ENCODE assay signal across 28 mouse cellular contexts in the genomic region with DNA sequence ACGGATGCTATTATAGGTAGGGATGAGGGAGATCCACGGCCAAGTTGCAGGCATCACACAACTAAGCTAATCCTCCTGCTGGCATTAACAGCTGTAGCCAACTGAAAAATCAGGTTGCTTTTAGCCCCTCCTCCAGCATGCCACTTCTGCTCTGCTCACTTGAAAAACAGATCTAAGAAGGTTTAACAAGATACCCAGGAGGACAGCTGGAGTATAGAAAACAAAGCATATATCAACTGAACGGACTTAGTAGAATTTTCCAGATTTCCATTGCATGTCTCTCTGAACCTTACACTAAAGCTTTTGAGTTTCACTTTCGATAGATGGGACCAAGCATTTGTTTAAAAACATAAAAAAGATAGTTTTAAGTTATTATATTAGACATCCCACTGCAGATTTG.
A peak's percentile ranks its signal among the peaks of the same experiment; 100 is the strongest.
DNase-seq lines count a peak whose midpoint lies in the region; ATAC-seq lines count a peak whose summit lies in the region.
"Had no signal": no experiment of that assay in that cellular context is flagged by ENCODE, and none has a peak within 500 bp of the region (broad histone marks: within the 10 kb centered on the region; RNA-seq: fewer than 3 reads in every experiment).

No protein-coding gene starts in this region.

- H3K9me3 ChIP-seq in intestine, embryonic 14.5 days (ENCODE audit: control insufficient read depth, low read length) = no peaks in the 10 kb centered on the region
- H3K9me3 ChIP-seq in intestine, embryonic 16.5 days (ENCODE audit: control insufficient read depth, low read length) = no peaks in the 10 kb centered on the region
- H3K9me3 ChIP-seq: hindbrain, embryonic 13.5 days; kidney, embryonic 15.5 days; liver, embryonic 12.5 days; midbrain, embryonic 15.5 days; neural tube, embryonic 15.5 days had no signal

- no peak for DNase-seq in intestine, embryonic 14.5 days (ENCODE audit: low spot score)
- peak; percentile 26 for DNase-seq in CD4-positive helper T cell, adult 2 months (ENCODE audit: low read depth, low spot score)
- peak; percentile 8 for DNase-seq in NIH3T3 (ENCODE audit: low read depth)
- peak; percentile 42 for DNase-seq in splenic B cell, adult 2 months (ENCODE audit: low read depth, low spot score)
- no peak for DNase-seq in layer of hippocampus, postnatal 25 days (ENCODE audit: extremely low spot score in 1 of 2, low spot score in 1 of 2)
- no peak for DNase-seq in layer of hippocampus, adult 8-10 months (ENCODE audit: low spot score in 2 of 2)
- DNase-seq: adrenal gland, adult 8-10 months; B cell, adult 2 months; cerebellum, adult 8-10 months; cerebellum, postnatal 25 days; gastrocnemius, postnatal 36 days; heart, adult 18-20 months; heart, postnatal 36 days; kidney, adult 11 months; kidney, postnatal 25 days; left cerebral cortex, postnatal 4 days; liver, postnatal 0 days; right cerebral cortex, adult 18-20 months; thymus, postnatal 4 days had no signal

- H3K4me1 ChIP-seq in intestine, embryonic 14.5 days (replicated peaks; ENCODE audit: control insufficient read depth, insufficient read depth, low read length) = no peaks in the 10 kb centered on the region
- no peaks in the 10 kb centered on the region for H3K4me1 ChIP-seq in intestine, embryonic 16.5 days (ENCODE audit: control insufficient read depth, insufficient read depth, low read length)
- H3K4me1 ChIP-seq: hindbrain, embryonic 13.5 days; liver, embryonic 12.5 days; midbrain, embryonic 15.5 days; neural tube, embryonic 15.5 days had no signal

- H3K27ac ChIP-seq in intestine, embryonic 14.5 days (ENCODE audit: low read depth) = no peak overlapping the region
- H3K27ac ChIP-seq in intestine, embryonic 16.5 days (ENCODE audit: low read length) = no peak overlapping the region
- H3K27ac ChIP-seq: hindbrain, embryonic 13.5 days; kidney, embryonic 15.5 days; liver, embryonic 12.5 days; macrophage; midbrain, embryonic 15.5 days; neural tube, embryonic 15.5 days had no signal

- ATAC-seq in intestine, embryonic 14.5 days (replicated peaks; ENCODE audit: low FRiP score, low TSS enrichment, low read depth) = no peak
- ATAC-seq in intestine, embryonic 16.5 days = no peak
- ATAC-seq: forebrain, embryonic 14.5 days; liver, embryonic 12.5 days; liver, postnatal 0 days; midbrain, embryonic 15.5 days had no signal

- WGBS in intestine, embryonic 14.5 days = 34% methylated on average over 4 of the region's 4 CpGs
- WGBS in intestine, embryonic 16.5 days = 51% methylated on average over 4 of the region's 4 CpGs

- H3K4me3 ChIP-seq in intestine, embryonic 14.5 days (ENCODE audit: low read depth, low read length) = no peak overlapping the region
- H3K4me3 ChIP-seq in intestine, embryonic 16.5 days (ENCODE audit: low read length) = no peak overlapping the region
- H3K4me3 ChIP-seq: hindbrain, embryonic 13.5 days; kidney, embryonic 15.5 days; liver, embryonic 12.5 days; midbrain, embryonic 15.5 days; neural tube, embryonic 15.5 days had no signal

- no peaks in the 10 kb centered on the region for H3K36me3 ChIP-seq in intestine, embryonic 14.5 days (ENCODE audit: control insufficient read depth, insufficient read depth, low read length)
- no peaks in the 10 kb centered on the region for H3K36me3 ChIP-seq in intestine, embryonic 16.5 days (ENCODE audit: control insufficient read depth, insufficient read depth, low read length)
- H3K36me3 ChIP-seq in splenic B cell, adult 2 months (ENCODE audit: control insufficient read depth, insufficient read depth, low read length, poor library complexity, severe bottlenecking) = no peaks in the 10 kb centered on the region
- H3K36me3 ChIP-seq: hindbrain, embryonic 13.5 days; kidney, embryonic 15.5 days; liver, embryonic 12.5 days; midbrain, embryonic 15.5 days; neural tube, embryonic 15.5 days had no signal

- H3K27me3 ChIP-seq in intestine, embryonic 14.5 days (replicated peaks; ENCODE audit: control insufficient read depth, insufficient read depth, low read length) = no peaks in the 10 kb centered on the region
- no peaks in the 10 kb centered on the region for H3K27me3 ChIP-seq in intestine, embryonic 16.5 days (replicated peaks; ENCODE audit: control insufficient read depth, insufficient read depth, low read length)
- H3K27me3 ChIP-seq in splenic B cell, adult 2 months (ENCODE audit: control insufficient read depth, insufficient read depth, low read length, poor library complexity, severe bottlenecking) = no peaks in the 10 kb centered on the region
- H3K27me3 ChIP-seq: hindbrain, embryonic 13.5 days; kidney, embryonic 15.5 days; liver, embryonic 12.5 days; midbrain, embryonic 15.5 days; neural tube, embryonic 15.5 days had no signal

- H3K4me2 ChIP-seq in intestine, embryonic 14.5 days (ENCODE audit: low read length) = peak overlapping the region; percentile 25
- H3K4me2 ChIP-seq in intestine, embryonic 16.5 days (ENCODE audit: low read depth, low read length) = no peak overlapping the region
- H3K4me2 ChIP-seq: heart, embryonic 11.5 days; hindbrain, embryonic 13.5 days; kidney, embryonic 15.5 days; liver, embryonic 12.5 days; midbrain, embryonic 15.5 days; neural tube, embryonic 15.5 days had no signal

- H3K9ac ChIP-seq in intestine, embryonic 14.5 days (ENCODE audit: low read length) = no peak overlapping the region
- H3K9ac ChIP-seq in intestine, embryonic 16.5 days (ENCODE audit: low read depth, low read length) = no peak overlapping the region
- H3K9ac ChIP-seq: hindbrain, embryonic 13.5 days; kidney, embryonic 15.5 days; liver, embryonic 12.5 days; liver, postnatal 0 days; midbrain, embryonic 15.5 days; neural tube, embryonic 15.5 days had no signal

Comparison
In these comparisons a context has a peak if more than half of its experiments do, and no peak if none do; other contexts are left out.
1. DNase-seq: peak in CD4-positive helper T cell, adult 2 months (single experiment), NIH3T3 (single experiment) and splenic B cell, adult 2 months (single experiment); none in intestine, embryonic 14.5 days (single experiment), layer of hippocampus, postnatal 25 days (0 of 2) and layer of hippocampus, adult 8-10 months (0 of 2).